Mouse (Mus musculus): ENCODE measurements around the gene Cryga.
A peak's percentile ranks its signal among the peaks of the same experiment; 100 is the strongest.

DNA sequence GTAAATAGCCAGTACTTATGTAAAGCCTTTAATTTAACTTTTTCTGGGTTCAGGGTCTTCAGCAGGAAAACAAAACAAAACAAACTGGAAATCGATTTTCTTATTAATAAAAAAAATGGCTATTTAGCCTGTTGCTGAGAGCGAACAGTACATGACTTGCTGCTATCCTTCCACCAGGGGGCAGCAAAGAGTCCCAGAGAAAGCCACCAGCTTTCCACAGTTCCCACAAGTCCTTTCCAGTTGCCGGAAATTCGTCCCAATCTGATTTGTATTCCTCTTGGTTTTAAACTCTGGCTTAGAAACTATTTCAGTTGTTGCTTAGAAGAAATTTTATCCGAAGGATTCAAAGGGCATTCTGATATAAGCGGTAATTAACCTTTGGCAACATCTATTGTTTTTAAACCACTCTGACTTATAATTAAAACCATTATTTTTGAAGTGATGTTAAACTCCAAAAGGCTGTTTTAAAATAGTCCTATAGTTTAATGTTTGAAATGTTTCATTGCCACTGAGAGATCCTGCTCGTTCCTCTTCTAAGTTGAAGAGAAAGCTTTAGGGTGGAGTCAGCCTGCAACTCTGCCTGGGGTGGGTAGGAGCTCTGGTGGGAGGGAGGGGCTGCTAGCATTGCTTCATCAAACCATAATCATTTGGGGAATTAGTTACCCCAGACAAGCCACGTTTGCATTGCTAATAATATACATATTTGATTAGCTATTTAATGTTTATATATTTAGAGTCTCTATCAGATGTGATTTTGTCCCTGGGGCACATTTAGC, 9.0 kb upstream of the Cryga start:
- TF ChIP-seq CTCF (IDR thresholded peaks at IDR 0.05; ENCODE audit: low read depth), result peak; percentile 86
- no peak for TF ChIP-seq EP300 (IDR thresholded peaks at IDR 0.05; ENCODE audit: low read depth)
